Mouse (Mus musculus) liver, embryonic 12.5 days (tissue): Measurements from ENCODE around the gene Tctex1d2. TPM values are rescaled to one million over a fixed set of nuclear protein-coding genes. Genes with fewer than 3 reads are reported as not detected.

ENCODE experiments used
- ATAC-seq: fragments of 200-750 bp; cut with Nextera tagmentation; 2 replicates; pipeline ENCODE4 v1.8.0; 2017; ENCODE audit warnings: moderate number of reproducible peaks, mild to moderate bottlenecking, moderate library complexity
- H3K27ac ChIP-seq: fragments of 300-500 bp; sonication (generic); 2 replicates; pipeline ENCODE4 v1.5.1; 2016; ENCODE audit warnings: mild to moderate bottlenecking
- H3K27me3 ChIP-seq: fragments of 300-500 bp; sonication (generic); replicated peaks from 2 replicates; pipeline ENCODE4 v1.6.1; 2016; ENCODE audit warnings: mild to moderate bottlenecking, moderate library complexity
- H3K36me3 ChIP-seq: fragments of 300-500 bp; sonication (generic); 2 replicates; pipeline ENCODE4 v1.6.1; 2016; ENCODE audit warnings: mild to moderate bottlenecking, moderate library complexity
- H3K4me1 ChIP-seq: fragments of 300-500 bp; sonication (generic); 2 replicates; pipeline ENCODE4 v1.6.1; 2016
- H3K4me2 ChIP-seq: fragments of 300-500 bp; sonication (generic); 2 replicates; pipeline ENCODE4 v1.6.1; 2016; ENCODE audit warnings: mild to moderate bottlenecking, moderate library complexity
- H3K4me3 ChIP-seq: fragments of 300-500 bp; sonication (generic); 2 replicates; pipeline ENCODE4 v1.5.1; 2016; ENCODE audit warnings: mild to moderate bottlenecking, moderate library complexity
- H3K9ac ChIP-seq: fragments of 300-500 bp; sonication (generic); 2 replicates; pipeline ENCODE4 v1.6.1; 2016; ENCODE audit warnings: mild to moderate bottlenecking, moderate library complexity
- H3K9me3 ChIP-seq: fragments of 300-500 bp; sonication (generic); replicated peaks from 2 replicates; pipeline ENCODE4 v1.6.1; 2016; ENCODE audit warnings: mild to moderate bottlenecking, moderate library complexity
- WGBS: fragments of 180-500 bp; shearing (Covaris S2); methylation state at CpG from one replicate; pipeline ENCODE4 v1.1.7; 2016; ENCODE audit not compliant: insufficient replicate concordance; 5-methylcytosine and 5-hydroxymethylcytosine counted together
- polyA plus RNA-seq: library from polyadenylated mRNA; unstranded; fragments of >200 nt; fragmentation: Nextera tagmentation; extraction: Ambion mirVana; gene quantifications from 2 replicates; pipeline ENCODE4 v1.2.1, GENCODE M21; 2016

Gene Tctex1d2
- polyA plus RNA-seq, 1 experiment from 2014 or later: 8.6 TPM

DNA sequence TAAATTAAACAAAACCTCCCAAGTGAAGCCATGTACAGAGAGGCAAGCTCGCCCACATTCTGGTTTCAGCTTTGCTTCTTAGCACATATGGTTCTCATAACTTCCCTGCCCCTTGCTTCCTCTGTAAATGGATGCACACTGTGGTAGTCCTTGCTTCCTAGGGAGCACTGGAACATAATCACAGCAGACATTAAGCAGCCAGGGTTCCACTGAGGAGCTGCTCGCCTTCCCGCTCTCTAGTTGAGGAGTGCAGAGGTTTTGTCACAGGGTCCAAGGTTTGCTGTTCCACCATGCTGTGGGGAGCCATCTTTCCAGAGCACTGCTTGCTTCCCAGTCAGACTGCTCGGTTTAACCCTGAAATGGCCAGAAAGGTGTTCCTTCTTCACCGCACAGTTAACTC is 35.1 kb downstream of the Tctex1d2 start:
- H3K4me3 ChIP-seq: no peak overlapping the region
- peaks cover 57% of the 10 kb centered on the region for H3K4me1 ChIP-seq
- no peak overlapping the region for H3K4me2 ChIP-seq
- H3K9ac ChIP-seq: no peak overlapping the region
- no peak for ATAC-seq
- no peak overlapping the region for H3K27ac ChIP-seq
- peaks cover 74% of the 10 kb centered on the region for H3K36me3 ChIP-seq
- H3K27me3 ChIP-seq: no peaks in the 10 kb centered on the region
- 92% methylated on average over 5 of the region's 5 CpGs for WGBS
- H3K9me3 ChIP-seq: no peaks in the 10 kb centered on the region

DNA sequence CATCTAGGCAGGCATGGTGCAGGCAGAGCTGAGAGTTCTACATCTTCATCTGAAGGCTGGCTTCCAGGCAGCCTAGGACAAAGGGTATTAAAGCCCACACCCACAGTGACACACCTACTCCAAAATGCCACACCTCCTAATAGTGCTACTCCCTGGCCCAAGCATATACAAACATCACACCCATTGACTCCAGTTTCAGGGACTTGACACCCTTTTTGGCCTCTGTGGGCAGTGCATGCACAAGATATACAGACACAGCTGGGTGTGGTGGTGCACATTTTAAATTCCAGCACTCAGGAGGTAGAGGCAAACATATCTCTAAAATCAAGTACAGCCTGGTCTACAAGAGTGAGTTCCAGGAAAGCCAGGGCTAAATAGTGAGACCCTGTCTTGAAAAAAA is 36.6 kb downstream of the Tctex1d2 start:
- Histone ChIP-seq H3K4me2 (no peak overlapping the region), H3K9me3 (no peaks in the 10 kb centered on the region), H3K9ac (no peak overlapping the region), H3K27me3 (no peaks in the 10 kb centered on the region), H3K36me3 (peaks cover 76% of the 10 kb centered on the region), H3K27ac (peak overlapping the region; percentile 28; the same call in 1 of the 2 replicates), H3K4me1 (peaks cover 43% of the 10 kb centered on the region), H3K4me3 (no peak overlapping the region)
- peak; percentile 81 for ATAC-seq

DNA sequence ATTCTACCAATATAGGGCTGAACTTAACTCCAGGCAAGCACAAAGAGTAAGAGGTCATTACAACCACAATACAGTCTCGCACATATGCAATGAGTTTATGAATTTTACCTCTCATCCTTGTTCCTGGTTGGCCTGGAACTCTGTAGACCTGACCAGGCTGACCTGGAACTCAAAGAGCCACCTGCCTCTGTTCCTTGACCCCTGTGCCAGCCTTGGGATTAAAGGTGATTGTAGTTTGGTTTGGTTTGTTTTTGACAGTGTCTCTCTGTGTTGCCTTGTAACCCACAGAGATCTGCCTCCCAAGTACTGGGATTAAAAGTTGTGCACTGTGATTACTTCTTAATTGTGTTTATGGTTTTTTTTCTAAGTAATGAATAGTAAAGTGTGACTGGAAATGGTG is 37.3 kb downstream of the Tctex1d2 start:
- no peak overlapping the region for H3K4me3 ChIP-seq
- ATAC-seq: no peak
- 76% methylated on average over 1 of the region's 1 CpGs for WGBS
- peak overlapping the region; percentile 57; the same call in 1 of the 2 replicates for H3K27ac ChIP-seq
- no peak overlapping the region for H3K9ac ChIP-seq
- no peaks in the 10 kb centered on the region for H3K9me3 ChIP-seq
- H3K4me2 ChIP-seq: no peak overlapping the region
- peaks cover 73% of the 10 kb centered on the region for H3K36me3 ChIP-seq
- H3K27me3 ChIP-seq: no peaks in the 10 kb centered on the region
- peaks cover 36% of the 10 kb centered on the region for H3K4me1 ChIP-seq

DNA sequence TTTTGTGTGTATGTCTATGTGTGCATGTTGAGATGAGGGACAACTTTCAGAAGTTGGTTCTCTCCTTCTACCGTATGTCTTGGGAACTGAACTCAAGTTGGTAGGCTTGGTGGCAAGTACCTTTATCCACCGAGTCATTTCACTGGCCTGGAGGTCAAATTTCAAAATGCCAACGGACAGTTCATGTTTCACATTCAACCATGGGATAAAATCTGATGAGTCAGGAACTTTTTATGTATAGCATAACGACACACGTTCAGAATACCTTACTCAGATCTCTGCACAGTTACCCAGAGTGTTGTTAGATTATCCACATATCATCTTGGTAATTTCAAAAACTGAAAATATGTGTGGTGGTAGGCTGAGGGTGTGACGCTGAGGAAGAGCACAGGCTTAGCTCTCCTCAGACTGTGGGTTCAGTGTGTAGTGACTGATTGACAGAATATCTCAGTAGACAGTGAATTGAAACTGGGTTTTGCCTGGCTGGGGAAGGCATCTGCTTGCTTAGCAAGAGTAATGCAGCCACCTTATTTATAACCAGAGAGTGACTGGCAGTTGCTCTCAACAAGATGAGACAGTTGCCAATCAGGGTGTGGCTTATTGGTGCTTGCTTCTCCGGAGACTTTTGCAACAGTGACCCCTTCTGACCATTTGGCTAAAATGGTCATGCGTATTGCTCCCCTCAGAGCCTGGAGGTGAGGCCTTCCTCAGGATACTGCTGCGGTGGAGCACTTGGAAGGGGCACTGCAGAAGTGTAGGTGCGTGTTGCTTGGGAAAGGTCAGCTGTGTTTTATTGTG is 38.3 kb downstream of the Tctex1d2 start:
- Histone ChIP-seq H3K9me3 (no peaks in the 10 kb centered on the region), H3K9ac (no peak overlapping the region), H3K4me2 (no peak overlapping the region), H3K27ac (peak overlapping the region; percentile 66), H3K4me1 (peaks cover 34% of the 10 kb centered on the region), H3K36me3 (peaks cover 73% of the 10 kb centered on the region), H3K27me3 (no peaks in the 10 kb centered on the region), H3K4me3 (no peak overlapping the region)
- peak; percentile 74; the same call in 1 of the 2 replicates for ATAC-seq
- 60% methylated on average over 10 of the region's 10 CpGs for WGBS

DNA sequence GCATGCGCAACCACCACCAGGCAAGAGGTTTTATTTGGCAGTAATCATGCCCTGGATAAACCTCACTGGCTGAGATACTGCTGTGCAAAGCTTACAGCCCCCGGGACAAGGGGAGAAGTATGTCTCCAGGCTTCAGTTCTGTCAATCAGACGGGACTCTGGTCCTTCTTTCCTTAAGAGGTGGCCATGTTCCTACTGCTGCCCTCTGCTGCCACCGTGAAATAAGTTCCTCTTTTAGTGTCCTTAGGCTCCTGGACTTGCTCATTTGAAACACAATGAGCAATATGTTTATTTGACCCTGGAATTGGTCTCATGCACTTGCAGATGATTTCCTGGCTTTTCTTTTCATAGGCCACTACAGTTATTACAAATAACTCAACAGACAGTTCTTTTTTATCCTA is 41.0 kb downstream of the Tctex1d2 start:
- H3K36me3 ChIP-seq: peaks cover 68% of the 10 kb centered on the region

DNA sequence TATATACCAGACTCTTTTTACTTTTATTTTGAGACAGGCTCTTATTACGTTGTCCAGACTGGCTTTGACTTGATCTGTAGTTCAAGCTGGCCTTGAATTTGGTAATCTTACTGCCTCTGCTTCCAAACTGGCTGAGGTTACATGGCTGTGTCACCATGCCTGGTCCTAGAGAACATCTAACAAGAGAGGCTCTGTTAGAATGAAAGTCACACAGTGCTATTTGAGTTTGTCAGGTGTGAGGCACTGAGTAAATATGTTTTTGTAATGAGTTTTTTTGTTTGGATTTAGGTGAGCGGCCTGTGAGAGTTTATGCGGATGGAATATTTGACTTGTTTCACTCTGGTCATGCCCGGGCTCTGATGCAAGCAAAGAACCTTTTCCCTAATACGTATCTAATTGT is 42.2 kb downstream of the Tctex1d2 start:
- Histone ChIP-seq H3K4me2 (no peak overlapping the region), H3K9me3 (no peaks in the 10 kb centered on the region), H3K9ac (no peak overlapping the region), H3K36me3 (peaks cover 68% of the 10 kb centered on the region), H3K27ac (no peak overlapping the region), H3K4me3 (no peak overlapping the region), H3K27me3 (no peaks in the 10 kb centered on the region), H3K4me1 (peaks cover 19% of the 10 kb centered on the region)
- ATAC-seq: no peak
- 93% methylated on average over 5 of the region's 5 CpGs for WGBS

More for the DNA sequence above, 41.0 kb downstream of the Tctex1d2 start:
- no peak for ATAC-seq
- 51% methylated on average over 4 of the region's 4 CpGs for WGBS
- Histone ChIP-seq H3K27me3 (no peaks in the 10 kb centered on the region), H3K4me1 (peaks cover 29% of the 10 kb centered on the region), H3K4me2 (no peak overlapping the region), H3K9ac (no peak overlapping the region), H3K9me3 (no peaks in the 10 kb centered on the region), H3K4me3 (no peak overlapping the region), H3K27ac (no peak overlapping the region)

DNA sequence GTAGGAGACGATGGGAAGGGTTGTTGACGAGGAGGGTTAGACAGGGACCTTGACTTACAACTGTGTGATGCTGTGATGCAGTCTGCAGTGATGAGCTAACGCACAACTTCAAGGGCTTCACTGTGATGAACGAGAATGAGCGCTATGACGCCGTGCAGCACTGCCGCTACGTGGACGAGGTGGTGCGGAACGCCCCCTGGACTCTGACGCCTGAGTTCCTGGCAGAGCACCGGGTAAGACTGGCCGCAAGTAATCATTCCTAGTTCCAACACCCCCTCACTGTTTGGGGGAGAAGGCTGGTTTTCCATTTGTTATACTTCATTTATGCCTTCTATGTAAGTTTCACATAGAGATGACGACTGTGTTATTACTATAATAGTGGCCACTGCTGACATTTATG is 43.4 kb downstream of the Tctex1d2 start:
- Histone ChIP-seq H3K27me3 (no peaks in the 10 kb centered on the region), H3K4me2 (no peak overlapping the region), H3K36me3 (peaks cover 75% of the 10 kb centered on the region), H3K9me3 (no peaks in the 10 kb centered on the region), H3K9ac (no peak overlapping the region), H3K4me1 (peaks cover 12% of the 10 kb centered on the region), H3K27ac (no peak overlapping the region), H3K4me3 (no peak overlapping the region)
- ATAC-seq: no peak
- WGBS: 91% methylated on average over 16 of the region's 16 CpGs

DNA sequence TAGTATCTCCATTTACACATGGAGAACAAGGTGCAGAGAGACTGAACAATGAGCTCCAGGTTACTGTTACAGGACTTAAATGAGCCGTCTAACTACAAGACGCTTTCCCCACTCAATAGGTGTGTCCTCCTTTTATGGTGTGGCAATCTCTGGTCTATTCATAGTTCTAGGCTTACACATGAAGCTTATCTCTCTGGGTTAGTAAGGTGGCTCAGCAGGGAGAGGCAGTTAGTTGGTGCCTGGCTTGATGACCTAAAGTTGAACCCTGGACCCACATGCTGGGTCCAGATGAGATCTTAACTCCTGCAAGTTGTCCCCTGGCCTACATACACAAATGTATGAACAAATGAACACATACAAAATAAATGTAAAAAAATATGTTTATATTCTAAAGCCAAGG is 43.9 kb downstream of the Tctex1d2 start:
- H3K9me3 ChIP-seq: no peaks in the 10 kb centered on the region
- no peak overlapping the region for H3K9ac ChIP-seq
- 29% methylated on average over 2 of the region's 2 CpGs for WGBS
- peaks cover 78% of the 10 kb centered on the region for H3K36me3 ChIP-seq
- H3K4me3 ChIP-seq: no peak overlapping the region
- H3K27ac ChIP-seq: no peak overlapping the region
- H3K4me1 ChIP-seq: peaks cover 14% of the 10 kb centered on the region
- no peaks in the 10 kb centered on the region for H3K27me3 ChIP-seq
- no peak overlapping the region for H3K4me2 ChIP-seq
- ATAC-seq: peak; percentile 62; the same call in 1 of the 2 replicates

DNA sequence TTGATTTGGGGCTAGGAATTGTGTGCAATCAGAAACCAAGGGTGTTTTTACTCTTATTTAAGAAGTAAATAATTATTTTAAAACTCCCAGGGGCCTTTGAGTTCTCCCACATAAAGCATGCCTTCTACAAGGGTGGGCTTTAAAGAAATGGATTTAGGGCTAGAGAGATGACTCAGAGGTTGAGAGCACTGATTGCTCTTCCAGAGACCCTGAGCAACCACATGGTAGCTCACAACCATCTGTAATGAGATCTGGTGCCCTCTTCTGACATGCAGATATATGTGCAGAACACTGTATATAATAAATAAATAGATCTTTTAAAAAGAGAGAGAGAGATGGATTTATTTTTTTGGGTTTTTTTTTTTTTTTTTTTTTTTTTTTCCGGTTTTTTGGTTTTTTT is 45.4 kb downstream of the Tctex1d2 start:
- H3K9me3 ChIP-seq: no peaks in the 10 kb centered on the region
- H3K4me2 ChIP-seq: no peak overlapping the region
- H3K27me3 ChIP-seq: no peaks in the 10 kb centered on the region
- H3K4me1 ChIP-seq: peaks cover 14% of the 10 kb centered on the region
- WGBS: 0% methylated on average over 1 of the region's 1 CpGs
- H3K36me3 ChIP-seq: peaks cover 78% of the 10 kb centered on the region
- no peak overlapping the region for H3K4me3 ChIP-seq
- H3K27ac ChIP-seq: no peak overlapping the region
- ATAC-seq: no peak
- no peak overlapping the region for H3K9ac ChIP-seq

DNA sequence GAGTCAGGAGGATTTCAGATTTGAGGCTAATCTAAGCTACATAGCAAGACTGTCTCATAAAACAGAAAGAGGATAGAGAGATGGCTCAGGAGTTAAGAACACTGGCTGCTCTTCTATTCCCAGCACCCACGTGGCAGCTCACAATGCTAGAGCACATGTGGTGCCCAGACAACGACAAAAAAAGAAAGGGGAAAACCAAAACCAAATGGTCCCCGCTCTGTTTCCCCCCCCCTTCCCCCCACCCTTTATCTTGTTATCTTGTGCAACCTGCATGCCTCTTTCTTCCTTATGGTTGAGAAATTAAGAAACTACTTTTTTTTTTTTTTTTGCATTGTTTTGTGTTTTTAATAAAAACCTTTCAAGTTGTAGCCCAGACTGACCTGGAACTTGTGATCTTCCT is 49.0 kb downstream of the Tctex1d2 start:
- Histone ChIP-seq H3K9ac (no peak overlapping the region), H3K9me3 (no peaks in the 10 kb centered on the region), H3K4me1 (peaks cover 6% of the 10 kb centered on the region; the same call in 1 of the 2 replicates), H3K4me3 (no peak overlapping the region), H3K36me3 (peaks cover 94% of the 10 kb centered on the region), H3K27ac (no peak overlapping the region), H3K4me2 (no peak overlapping the region), H3K27me3 (no peaks in the 10 kb centered on the region)
- WGBS: 19% methylated on average over 3 of the region's 3 CpGs
- no peak for ATAC-seq

DNA sequence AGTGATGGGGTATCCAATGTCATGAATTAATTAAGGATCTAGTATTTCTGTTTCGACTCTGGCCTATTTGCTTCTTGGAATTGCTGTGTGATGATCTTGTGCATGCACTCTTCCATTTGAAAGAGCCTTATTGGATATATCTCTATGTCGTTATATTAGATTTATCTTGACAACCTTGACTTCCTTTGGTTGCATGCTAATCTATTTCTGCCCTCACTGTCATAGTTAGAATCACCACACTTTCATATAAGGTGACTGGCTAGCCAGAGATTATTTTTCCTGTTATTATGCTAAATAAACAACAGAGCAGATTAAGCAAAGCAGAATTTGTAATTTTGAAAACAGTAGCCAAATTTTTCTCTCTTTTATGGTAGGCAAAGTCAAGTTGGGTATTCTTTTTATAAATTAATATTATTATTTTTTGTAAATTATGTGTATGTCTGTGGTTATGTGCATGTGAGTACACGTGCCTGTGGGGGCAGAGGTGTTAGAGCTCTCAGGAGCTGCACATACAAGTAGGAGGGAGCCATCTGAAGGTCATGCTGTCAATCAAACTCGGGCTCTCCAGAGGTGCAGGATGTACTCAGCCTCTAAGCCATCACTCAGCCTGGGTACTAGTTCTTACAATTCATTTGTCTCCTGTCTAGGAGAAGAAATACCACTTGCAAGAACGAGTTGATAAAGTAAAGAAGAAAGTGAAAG is 50.1 kb downstream of the Tctex1d2 start:
- H3K4me1 ChIP-seq: peaks cover 6% of the 10 kb centered on the region; the same call in 1 of the 2 replicates
- no peaks in the 10 kb centered on the region for H3K9me3 ChIP-seq
- no peak overlapping the region for H3K9ac ChIP-seq
- peaks cover 89% of the 10 kb centered on the region for H3K36me3 ChIP-seq
- H3K4me3 ChIP-seq: no peak overlapping the region
- WGBS: 53% methylated on average over 5 of the region's 5 CpGs
- no peak for ATAC-seq
- H3K4me2 ChIP-seq: no peak overlapping the region
- H3K27ac ChIP-seq: no peak overlapping the region
- H3K27me3 ChIP-seq: no peaks in the 10 kb centered on the region

DNA sequence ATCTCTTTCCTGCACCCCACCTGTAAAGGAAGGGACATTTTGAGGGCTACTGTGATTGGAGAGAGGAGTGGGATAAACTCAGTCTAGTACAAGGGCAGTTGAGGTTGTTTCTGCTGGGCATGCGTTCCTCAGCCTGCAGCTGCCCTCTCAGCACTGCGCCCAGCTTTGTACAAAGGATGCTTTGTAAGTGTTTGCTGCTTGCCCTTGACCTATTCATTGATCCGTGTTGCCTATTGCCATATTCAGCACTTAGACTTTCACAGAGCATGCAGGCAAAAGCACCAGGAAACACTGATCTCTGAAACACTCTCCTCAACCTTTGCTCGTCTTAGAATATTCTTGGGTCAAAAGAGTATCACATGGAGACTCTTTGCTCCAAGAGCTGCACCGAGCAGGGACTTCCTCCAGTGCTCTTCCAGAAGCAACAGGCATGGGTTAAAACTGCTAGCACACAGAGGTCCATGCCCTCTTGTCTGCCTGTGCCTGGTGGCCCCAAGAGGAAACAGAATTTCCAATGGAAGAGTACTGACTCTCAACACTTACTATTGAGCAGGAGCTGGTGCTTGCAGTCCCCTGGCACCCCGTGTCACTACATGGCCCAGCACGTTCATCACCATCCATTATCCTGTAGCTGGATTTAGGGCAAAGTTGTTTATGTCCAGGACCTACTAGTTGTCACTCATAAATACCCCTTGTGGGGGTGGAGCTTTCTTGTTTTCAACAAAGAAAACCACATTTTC is 52.9 kb downstream of the Tctex1d2 start:
- no peak overlapping the region for H3K27ac ChIP-seq
- H3K4me2 ChIP-seq: no peak overlapping the region
- WGBS: 88% methylated on average over 7 of the region's 7 CpGs
- peaks cover 6% of the 10 kb centered on the region; the same call in 1 of the 2 replicates for H3K4me1 ChIP-seq
- peaks cover 65% of the 10 kb centered on the region for H3K36me3 ChIP-seq
- no peak overlapping the region for H3K9ac ChIP-seq
- 0 out of 2 replicates have a peak, but pooled peaks cover 2% of the 10 kb centered on the region for H3K27me3 ChIP-seq
- no peaks in the 10 kb centered on the region for H3K9me3 ChIP-seq
- no peak overlapping the region for H3K4me3 ChIP-seq
- no peak for ATAC-seq
